Mouse (Mus musculus) leukemia stem cell, adult 10-12 weeks (primary cell): Measurements from ENCODE around the gene Olfr675. TPM values are rescaled to one million over a fixed set of nuclear protein-coding genes. Genes with fewer than 3 reads are reported as not detected.

Source experiments
- polyA plus RNA-seq: library from polyadenylated mRNA; stranded (reverse); fragments of >175 nt; gene quantifications from 2 replicates; pipeline ENCODE4 v1.2.3, GENCODE M21; 2012; ENCODE audit warnings: low replicate concordance

Olfr675 gene
- polyA plus RNA-seq: not detected in 2 replicates

GRCm38 (mm10) chr7:105028360-105028759 is at the start of gene Olfr675:
TSS of gene Olfr675 (minus strand) at chr7:105028460.

GRCm38 (mm10) chr7:105064175-105064574 is 35.9 kb upstream of the Olfr675 start, which contains the start of gene Olfr678:
TSS of gene Olfr678 (plus strand) at chr7:105064475.

GRCm38 (mm10) chr7:105032398-105032797 is 4.1 kb upstream of the Olfr675 start, which contains the start of gene Olfr676:
TSS of gene Olfr676 (plus strand) at chr7:105032698.

GRCm38 (mm10) chr7:105001929-105002328 is 26.3 kb downstream of the Olfr675 start, which contains the start of gene Olfr672:
TSS of gene Olfr672 (minus strand) at chr7:105002029.

DNA sequence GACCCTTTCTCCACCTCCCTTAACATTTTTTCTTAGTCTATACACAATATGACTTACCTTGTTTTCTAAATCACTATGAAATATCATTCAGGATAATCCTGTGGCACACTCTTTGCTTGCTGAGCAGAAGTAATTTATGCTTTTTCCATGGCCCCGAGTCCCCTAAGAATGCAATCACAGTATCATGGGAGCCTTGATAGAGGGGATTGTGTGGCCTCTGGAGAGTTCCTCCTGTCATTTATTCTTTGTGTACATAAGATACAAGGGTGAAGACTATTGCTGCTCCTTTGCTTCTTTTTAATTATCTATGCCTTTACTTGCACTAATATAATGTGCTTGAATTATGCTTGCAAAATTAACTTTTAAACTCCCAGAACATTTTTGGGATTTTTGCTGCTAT is 49.2 kb downstream of the Olfr675 start, which contains the start of gene Olfr671:
Olfr671 (minus strand) TSS at position 101 of the 400 bp plus-strand sequence.

Other genes with a start within 250 kb of the Olfr675 start
- not detected in 2 replicates for gene Usp17lb, start 185.9 kb downstream of the Olfr675 start, polyA plus RNA-seq
- not detected in 2 replicates for gene Usp17la, start 171.5 kb downstream of the Olfr675 start, polyA plus RNA-seq
- not detected in 2 replicates for gene Olfr665, start 150.4 kb downstream of the Olfr675 start, polyA plus RNA-seq
- not detected in 2 replicates for gene Olfr666, start 132.5 kb downstream of the Olfr675 start, polyA plus RNA-seq
- 0.19 TPM in 1 of 2 replicates, not detected in the other for gene Olfr667, start 107.0 kb downstream of the Olfr675 start, polyA plus RNA-seq
- gene Olfr668, start 100.4 kb downstream of the Olfr675 start, polyA plus RNA-seq: not detected in 2 replicates
- gene Olfr669, start 94.2 kb downstream of the Olfr675 start, polyA plus RNA-seq: not detected in 2 replicates
- gene Olfr670, start 65.8 kb downstream of the Olfr675 start, polyA plus RNA-seq: not detected in 2 replicates
- gene Olfr671, start 49.3 kb downstream of the Olfr675 start, polyA plus RNA-seq: 0.12 TPM in 1 of 2 replicates, not detected in the other
- gene Olfr672, start 26.4 kb downstream of the Olfr675 start, polyA plus RNA-seq: not detected in 2 replicates
- gene Olfr676, start 4.2 kb upstream of the Olfr675 start, polyA plus RNA-seq: not detected in 2 replicates
- not detected in 2 replicates for gene Olfr677, start 22.9 kb upstream of the Olfr675 start, polyA plus RNA-seq
- gene Olfr678, start 36.0 kb upstream of the Olfr675 start, polyA plus RNA-seq: not detected in 2 replicates
- not detected in 2 replicates for gene Olfr679, start 52.7 kb upstream of the Olfr675 start, polyA plus RNA-seq
- gene Olfr680-ps1, start 64.4 kb upstream of the Olfr675 start, polyA plus RNA-seq: not detected in 2 replicates
- gene Olfr681, start 88.4 kb upstream of the Olfr675 start, polyA plus RNA-seq: not detected in 2 replicates
- gene Olfr683, start 118.6 kb upstream of the Olfr675 start, polyA plus RNA-seq: 0.26 TPM in 1 of 2 replicates, not detected in the other
- gene Olfr684, start 135.2 kb upstream of the Olfr675 start, polyA plus RNA-seq: not detected in 2 replicates
- gene Olfr685, start 157.6 kb upstream of the Olfr675 start, polyA plus RNA-seq: not detected in 2 replicates
- gene Olfr686, start 179.0 kb upstream of the Olfr675 start, polyA plus RNA-seq: not detected in 2 replicates